Mouse (Mus musculus): ENCODE measurements around the gene Chrnb2. TPM values are rescaled to one million over a fixed set of nuclear protein-coding genes. Genes with fewer than 3 reads are reported as not detected.

The Chrnb2 gene
- polyA plus RNA-seq, 1 experiment: 0.93 TPM

- Histone ChIP-seq H3K27ac (ENCODE audit: insufficient read depth, low read depth, low read length) (no peak overlapping the region), H3K4me3 (ENCODE audit: low read depth, low read length) (no peak overlapping the region), H3K36me3 (ENCODE audit: control insufficient read depth, insufficient read depth, low read length) (no peaks in the 10 kb centered on the region), H3K27me3 (ENCODE audit: control insufficient read depth, insufficient read depth, low read length) (no peaks in the 10 kb centered on the region), H3K4me1 (ENCODE audit: control insufficient read depth, insufficient read depth, insufficient read length, low read length) (peaks cover 9% of the 10 kb centered on the region; the same call in 1 of the 2 replicates)
- no peak for TF ChIP-seq POLR2A (IDR thresholded peaks at IDR 0.05; ENCODE audit: low read depth, low read length)
- TF ChIP-seq CTCF (IDR thresholded peaks at IDR 0.05; ENCODE audit: extremely low read depth, insufficient read length, insufficient replicate concordance, low read depth, low read length): no peak
- WGBS: 66% methylated on average over 3 of the region's 3 CpGs
Measured at GRCm38 (mm10) chr3:89798518-89798917, 34.1 kb upstream of the Chrnb2 start.

GRCm38 (mm10) chr3:89796358-89796757 lies 31.9 kb upstream of the Chrnb2 start:
- no peak overlapping the region for H3K4me3 ChIP-seq (ENCODE audit: low read depth, low read length)
- peaks cover 2% of the 10 kb centered on the region; the same call in 1 of the 2 replicates for H3K4me1 ChIP-seq (ENCODE audit: control insufficient read depth, insufficient read depth, insufficient read length, low read length)
- 31% methylated on average over 4 of the region's 4 CpGs for WGBS
- no peaks in the 10 kb centered on the region for H3K27me3 ChIP-seq (ENCODE audit: control insufficient read depth, insufficient read depth, low read length)
- TF ChIP-seq POLR2A (IDR thresholded peaks at IDR 0.05; ENCODE audit: low read depth, low read length) (no peak), CTCF (IDR thresholded peaks at IDR 0.05; ENCODE audit: extremely low read depth, insufficient read length, insufficient replicate concordance, low read depth, low read length) (no peak)
- H3K27ac ChIP-seq (ENCODE audit: insufficient read depth, low read depth, low read length): peak overlapping the region; percentile 14; the same call in 1 of the 2 replicates
- H3K36me3 ChIP-seq (ENCODE audit: control insufficient read depth, insufficient read depth, low read length): no peaks in the 10 kb centered on the region

- H3K36me3 ChIP-seq (ENCODE audit: control insufficient read depth, insufficient read depth, low read length): no peaks in the 10 kb centered on the region
- TF ChIP-seq POLR2A (IDR thresholded peaks at IDR 0.05; ENCODE audit: low read depth, low read length) (no peak), CTCF (IDR thresholded peaks at IDR 0.05; ENCODE audit: extremely low read depth, insufficient read length, insufficient replicate concordance, low read depth, low read length) (no peak)
- H3K27me3 ChIP-seq (ENCODE audit: control insufficient read depth, insufficient read depth, low read length): no peaks in the 10 kb centered on the region
- H3K4me1 ChIP-seq (ENCODE audit: control insufficient read depth, insufficient read depth, insufficient read length, low read length): peaks cover 2% of the 10 kb centered on the region; the same call in 1 of the 2 replicates
- H3K27ac ChIP-seq (ENCODE audit: insufficient read depth, low read depth, low read length): peak overlapping the region; percentile 14; the same call in 1 of the 2 replicates
- no peak overlapping the region for H3K4me3 ChIP-seq (ENCODE audit: low read depth, low read length)
- WGBS: 59% methylated on average over 5 of the region's 5 CpGs
Measured at GRCm38 (mm10) chr3:89795746-89796145, 31.3 kb upstream of the Chrnb2 start.

GRCm38 (mm10) chr3:89794616-89795015 lies 30.2 kb upstream of the Chrnb2 start:
- TF ChIP-seq POLR2A (IDR thresholded peaks at IDR 0.05; ENCODE audit: low read depth, low read length) (no peak), CTCF (IDR thresholded peaks at IDR 0.05; ENCODE audit: extremely low read depth, insufficient read length, insufficient replicate concordance, low read depth, low read length) (no peak)
- Histone ChIP-seq H3K4me3 (ENCODE audit: low read depth, low read length) (no peak overlapping the region), H3K4me1 (ENCODE audit: control insufficient read depth, insufficient read depth, insufficient read length, low read length) (peaks cover 2% of the 10 kb centered on the region; the same call in 1 of the 2 replicates), H3K27me3 (ENCODE audit: control insufficient read depth, insufficient read depth, low read length) (no peaks in the 10 kb centered on the region), H3K27ac (ENCODE audit: insufficient read depth, low read depth, low read length) (no peak overlapping the region), H3K36me3 (ENCODE audit: control insufficient read depth, insufficient read depth, low read length) (no peaks in the 10 kb centered on the region)
- WGBS: 48% methylated on average over 2 of the region's 2 CpGs

GRCm38 (mm10) chr3:89788680-89789352 lies 24.4 kb upstream of the Chrnb2 start:
- no peak overlapping the region for H3K4me3 ChIP-seq (ENCODE audit: low read depth, low read length)
- 76% methylated on average over 16 of the region's 16 CpGs for WGBS
- H3K27me3 ChIP-seq (ENCODE audit: control insufficient read depth, insufficient read depth, low read length): no peaks in the 10 kb centered on the region
- H3K36me3 ChIP-seq (ENCODE audit: control insufficient read depth, insufficient read depth, low read length): no peaks in the 10 kb centered on the region
- no peak overlapping the region for H3K27ac ChIP-seq (ENCODE audit: insufficient read depth, low read depth, low read length)
- TF ChIP-seq CTCF (IDR thresholded peaks at IDR 0.05; ENCODE audit: extremely low read depth, insufficient read length, insufficient replicate concordance, low read depth, low read length): no peak
- TF ChIP-seq POLR2A (IDR thresholded peaks at IDR 0.05; ENCODE audit: low read depth, low read length): no peak
- peaks cover 2% of the 10 kb centered on the region for H3K4me1 ChIP-seq (ENCODE audit: control insufficient read depth, insufficient read depth, insufficient read length, low read length)

- H3K27me3 ChIP-seq (ENCODE audit: control insufficient read depth, insufficient read depth, low read length): no peaks in the 10 kb centered on the region
- H3K27ac ChIP-seq (ENCODE audit: insufficient read depth, low read depth, low read length): no peak overlapping the region
- H3K4me3 ChIP-seq (ENCODE audit: low read depth, low read length): no peak overlapping the region
- TF ChIP-seq CTCF (IDR thresholded peaks at IDR 0.05; ENCODE audit: extremely low read depth, insufficient read length, insufficient replicate concordance, low read depth, low read length) (no peak), POLR2A (IDR thresholded peaks at IDR 0.05; ENCODE audit: low read depth, low read length) (no peak)
- H3K4me1 ChIP-seq (ENCODE audit: control insufficient read depth, insufficient read depth, insufficient read length, low read length): peaks cover 3% of the 10 kb centered on the region
- H3K36me3 ChIP-seq (ENCODE audit: control insufficient read depth, insufficient read depth, low read length): peaks cover 23% of the 10 kb centered on the region
- 95% methylated on average over 6 of the region's 6 CpGs for WGBS
Measured at GRCm38 (mm10) chr3:89786275-89786674, 21.8 kb upstream of the Chrnb2 start.

GRCm38 (mm10) chr3:89784991-89785753 lies 20.7 kb upstream of the Chrnb2 start:
- TF ChIP-seq POLR2A (IDR thresholded peaks at IDR 0.05; ENCODE audit: low read depth, low read length): no peak
- TF ChIP-seq CTCF (IDR thresholded peaks at IDR 0.05; ENCODE audit: extremely low read depth, insufficient read length, insufficient replicate concordance, low read depth, low read length): peak; percentile 77
- peak overlapping the region; percentile 10; the same call in 1 of the 2 replicates for H3K27ac ChIP-seq (ENCODE audit: insufficient read depth, low read depth, low read length)
- 10% methylated on average over 11 of the region's 11 CpGs for WGBS
- H3K4me1 ChIP-seq (ENCODE audit: control insufficient read depth, insufficient read depth, insufficient read length, low read length): peaks cover 10% of the 10 kb centered on the region
- H3K27me3 ChIP-seq (ENCODE audit: control insufficient read depth, insufficient read depth, low read length): no peaks in the 10 kb centered on the region
- H3K36me3 ChIP-seq (ENCODE audit: control insufficient read depth, insufficient read depth, low read length): peaks cover 33% of the 10 kb centered on the region
- H3K4me3 ChIP-seq (ENCODE audit: low read depth, low read length): peak overlapping the region; percentile 34

All from small intestine, adult 2 months (tissue).